Mouse (Mus musculus) adrenal gland, postnatal 36 days (tissue): ENCODE measurements around the gene Hbb-bh1. TPM values are rescaled to one million over a fixed set of nuclear protein-coding genes. Genes with fewer than 3 reads are reported as not detected.
"Not testable (repeated sequence)": the region's sequence is repeated elsewhere in the genome, so short reads cannot be mapped to it uniquely, and the experiment has no call there.

Experiments
- DNase-seq, 2 experiments: peaks; one replicate each; pipeline ENCODE4 v3.0.0; 2021; ENCODE audit warnings: mixed read lengths in 1 of 2
- long read RNA-seq, 2 experiments: library from polyadenylated mRNA; stranded (forward); transcript quantifications; one replicate each; pipeline ENCODE4 v2.0.0; 2021; ENCODE audit warnings: borderline sequencing depth in 2 of 2
- total RNA-seq, 2 experiments: library from RNA; stranded (reverse); gene quantifications; 2 replicates each; pipeline ENCODE4 v1.2.3; 2021

Hbb-bh1 gene
- not detected for total RNA-seq
- long read RNA-seq, experiment 1, result 0 reads
- long read RNA-seq, experiment 2, result 0 reads

- no peak for DNase-seq
Measured at GRCm38 (mm10) chr7:103843034-103843433, at the start of gene Hbb-bh1. TSS of gene Hbb-bh1 (minus strand) at chr7:103843164.

DNA sequence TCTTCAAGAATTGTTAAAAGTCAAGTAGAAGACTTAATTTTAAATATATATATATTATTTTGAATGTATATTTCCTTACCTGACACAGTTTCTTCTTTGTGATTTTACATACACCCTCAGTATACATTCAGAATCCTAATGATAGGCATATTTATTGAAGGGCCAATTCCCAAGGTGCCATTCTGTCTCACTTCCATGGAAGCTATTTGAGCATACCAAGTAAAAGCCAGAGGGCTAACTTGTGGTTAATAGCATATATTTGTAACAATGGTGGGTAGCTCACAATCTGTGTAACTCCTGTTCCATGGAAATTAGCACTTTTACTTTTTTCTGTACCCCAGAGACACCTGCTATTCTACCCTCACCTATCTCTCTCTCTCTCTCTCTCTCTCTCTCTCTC, 43.2 kb upstream of the Hbb-bh1 start, which contains the start of gene Olfr66:
Gene Olfr66, minus strand, starts transcription at position 101 of the 400 bp plus-strand sequence.
- no peak for DNase-seq

GRCm38 (mm10) chr7:103877093-103877492, 34.1 kb upstream of the Hbb-bh1 start:
- no peak for DNase-seq

DNA sequence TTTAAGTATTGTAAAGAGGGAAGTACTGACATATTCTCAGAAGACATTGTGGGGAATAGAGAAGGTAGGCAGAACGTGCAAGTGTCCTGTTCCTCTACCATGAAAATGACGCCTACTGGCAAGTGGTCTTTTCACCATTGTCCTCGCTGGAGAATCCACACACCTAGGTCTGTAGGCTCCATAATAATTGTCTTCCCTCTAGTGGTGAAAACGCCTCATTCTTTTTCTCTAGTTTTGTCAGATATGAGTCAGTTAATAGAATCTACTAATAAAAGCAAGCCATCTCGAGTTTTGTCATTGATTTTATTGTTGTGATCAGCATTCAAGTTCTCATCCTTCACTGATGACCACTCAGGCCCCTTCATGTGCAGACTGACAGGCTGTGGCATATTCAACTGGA, 31.5 kb upstream of the Hbb-bh1 start:
- DNase-seq, result no peak

DNA sequence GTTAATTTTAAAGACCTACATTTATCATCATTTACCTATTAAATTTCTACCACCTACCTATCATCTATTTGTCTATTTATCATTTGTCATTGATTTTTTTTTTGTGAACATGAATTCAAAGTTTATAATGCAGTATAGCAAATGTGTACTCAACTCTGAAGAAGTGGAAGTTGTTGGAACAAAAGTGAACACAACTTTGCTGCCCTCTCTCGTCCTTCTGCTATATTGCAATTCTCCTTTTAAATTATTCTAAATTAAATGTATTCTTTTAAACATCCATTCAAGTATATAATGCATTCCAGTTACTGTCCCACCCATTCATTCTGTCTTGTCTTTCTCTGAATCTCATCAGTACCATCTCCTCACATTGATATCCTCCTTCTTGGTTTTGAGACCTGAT, 30.1 kb upstream of the Hbb-bh1 start:
- DNase-seq, result no peak

- DNase-seq, result no peak
Measured at GRCm38 (mm10) chr7:103870667-103871066, 27.7 kb upstream of the Hbb-bh1 start.

GRCm38 (mm10) chr7:103865716-103866115, 22.8 kb upstream of the Hbb-bh1 start:
- no peak for DNase-seq

- no peak for DNase-seq
Measured at GRCm38 (mm10) chr7:103861531-103861930, 18.6 kb upstream of the Hbb-bh1 start.

GRCm38 (mm10) chr7:103860855-103861254, 17.9 kb upstream of the Hbb-bh1 start:
- DNase-seq, result peak; percentile 79

GRCm38 (mm10) chr7:103859076-103859475, 16.1 kb upstream of the Hbb-bh1 start:
- no peak for DNase-seq

DNA sequence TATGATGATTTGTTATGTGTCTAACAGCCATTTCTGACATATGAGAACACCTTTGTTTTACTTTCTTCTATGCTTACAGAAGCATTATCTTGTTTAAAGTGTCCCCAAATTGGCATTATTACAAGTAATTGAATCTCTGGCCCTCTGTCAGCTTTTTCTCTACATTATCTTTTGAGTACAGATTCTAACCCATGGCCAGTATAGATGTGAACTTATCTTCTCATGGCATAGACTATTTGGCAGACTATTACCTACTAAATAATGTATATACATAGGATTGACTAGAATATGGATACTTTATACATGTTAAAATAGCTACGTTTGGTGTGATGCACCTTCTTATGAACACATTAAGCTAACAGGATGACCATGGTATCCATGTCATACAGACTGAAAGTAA, 11.7 kb upstream of the Hbb-bh1 start:
- no peak for DNase-seq

DNA sequence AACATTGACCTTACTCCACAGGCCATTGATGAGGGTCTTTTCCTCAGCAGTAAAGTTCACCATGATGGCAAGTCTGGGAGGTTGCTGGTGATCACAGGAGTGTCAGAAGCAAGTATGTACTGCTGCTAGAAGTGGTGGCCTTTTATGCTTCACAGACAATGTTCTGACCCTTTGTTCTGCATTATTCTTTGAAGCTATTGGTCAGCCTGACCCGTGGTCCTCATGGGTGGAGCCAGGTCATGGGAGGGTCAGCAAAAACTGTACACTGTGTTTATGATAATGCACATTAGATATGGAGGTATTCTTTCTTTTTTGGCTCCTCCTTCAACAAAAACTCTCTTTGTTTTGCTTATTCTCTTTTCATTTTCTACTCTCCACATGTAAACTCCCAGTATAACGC, 10.1 kb upstream of the Hbb-bh1 start, which contains the start of gene Hbb-y:
Gene Hbb-y, minus strand, starts transcription at position 127 of the 400 bp plus-strand sequence.
- no peak for DNase-seq

- DNase-seq, result no peak
Measured at GRCm38 (mm10) chr7:103844525-103845325, 1.8 kb upstream of the Hbb-bh1 start.

- DNase-seq, result no peak
Measured at GRCm38 (mm10) chr7:103840268-103840667, 2.7 kb downstream of the Hbb-bh1 start, which contains the start of gene Hbb-bh2. TSS of gene Hbb-bh2 (minus strand) at chr7:103840520.

DNA sequence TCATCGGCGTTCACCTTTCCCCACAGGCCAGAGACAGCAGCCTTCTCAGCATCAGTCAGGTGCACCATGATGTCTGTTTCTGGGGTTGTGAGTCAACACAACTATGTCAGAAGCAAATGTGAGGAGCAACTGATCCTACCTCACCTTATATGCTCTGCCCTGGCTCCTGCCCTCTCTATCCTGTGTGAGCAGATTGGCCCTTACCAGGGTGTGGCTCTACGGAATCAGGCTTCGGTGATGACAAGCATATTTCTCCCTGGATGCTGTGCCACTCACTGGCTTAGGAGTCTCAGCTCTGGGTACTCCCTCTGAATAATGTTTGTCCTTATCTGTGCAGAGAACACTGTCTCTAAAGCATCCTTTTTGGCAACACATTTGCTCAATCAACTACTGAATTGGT, 15.2 kb downstream of the Hbb-bh1 start, which contains the start of gene Hbb-bs:
Gene Hbb-bs, minus strand, starts transcription at position 289 of the 400 bp plus-strand sequence.
- no peak for DNase-seq

- DNase-seq, result not testable (repeated sequence)
Measured at GRCm38 (mm10) chr7:103827139-103827538, 15.8 kb downstream of the Hbb-bh1 start.

DNA sequence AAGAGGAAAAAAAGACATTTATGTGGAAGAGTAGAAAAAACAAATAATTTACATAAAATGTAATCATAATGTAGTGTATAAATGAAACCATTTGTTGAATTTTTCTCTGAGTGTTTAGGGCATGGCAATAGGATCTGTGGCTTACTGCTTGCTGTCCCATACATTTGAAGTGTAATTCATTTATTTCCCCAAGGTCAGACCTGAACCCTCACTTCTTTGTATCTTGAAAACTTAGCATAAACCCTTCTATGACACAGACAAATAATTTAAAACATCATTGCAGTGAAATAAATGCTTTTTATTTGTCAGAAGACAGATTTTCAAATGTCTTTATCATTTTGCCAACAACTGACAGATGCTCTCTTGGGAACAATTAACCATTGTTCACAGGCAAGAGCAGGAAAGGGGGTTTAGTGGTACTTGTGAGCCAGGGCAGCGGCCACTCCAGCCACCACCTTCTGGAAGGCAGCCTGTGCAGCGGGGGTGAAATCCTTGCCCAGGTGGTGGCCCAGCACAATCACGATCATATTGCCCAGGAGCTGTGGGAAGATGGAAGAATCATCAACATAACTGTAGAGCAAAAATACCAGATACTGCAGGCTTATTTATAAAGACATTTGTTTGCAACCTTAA, 16.6 kb downstream of the Hbb-bh1 start:
- no peak for DNase-seq

DNA sequence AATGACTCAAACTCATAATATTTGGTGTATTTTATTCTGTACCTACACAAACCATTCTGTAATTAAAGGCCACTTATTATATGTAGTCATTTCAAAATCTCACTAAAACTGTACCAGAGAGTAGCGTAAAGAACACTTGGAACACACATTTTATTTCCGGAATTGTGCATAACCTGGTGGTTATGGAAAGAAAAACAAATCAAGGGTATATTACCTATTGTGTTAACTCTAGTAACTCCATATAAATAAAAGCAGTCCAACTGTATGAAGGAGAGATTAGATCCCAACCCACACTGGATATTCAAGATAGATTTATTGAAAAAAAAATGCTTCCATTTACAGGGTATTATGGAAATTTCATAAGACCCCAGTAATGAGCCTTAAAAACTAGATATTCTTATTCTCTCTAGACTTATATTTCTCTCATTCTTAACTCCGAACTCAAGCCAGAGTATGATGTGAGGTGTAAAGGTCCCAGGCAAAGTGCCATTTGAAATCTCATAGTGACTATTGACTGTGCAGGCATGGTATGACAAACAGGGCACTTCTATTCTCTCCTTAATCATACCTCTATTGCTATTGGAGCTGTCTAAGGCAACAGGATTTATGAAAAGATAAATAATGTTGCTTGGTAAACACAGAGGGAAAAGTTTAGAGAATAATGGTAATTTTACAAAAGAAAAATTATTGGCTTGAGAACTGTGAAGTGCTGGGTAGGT, 17.3 kb downstream of the Hbb-bh1 start:
- no peak for DNase-seq

DNA sequence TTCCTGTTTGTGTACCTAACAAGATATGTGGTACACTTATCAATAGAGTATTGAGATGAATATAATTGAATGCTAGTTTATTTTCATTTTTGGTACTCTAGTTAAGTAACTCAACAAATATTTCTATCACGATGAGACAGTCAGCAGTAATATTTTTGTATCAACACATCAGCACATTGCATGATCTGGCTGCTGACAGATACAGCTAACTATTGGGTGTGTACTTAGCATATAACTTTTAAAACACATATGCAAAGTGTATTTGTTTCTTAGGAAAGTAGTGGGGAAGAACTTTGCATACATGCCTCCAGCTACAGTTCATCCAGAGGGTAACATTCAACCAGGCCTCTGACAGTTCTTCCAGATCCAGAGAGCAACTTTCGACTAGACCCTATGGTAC, 18.4 kb downstream of the Hbb-bh1 start:
- no peak for DNase-seq

DNA sequence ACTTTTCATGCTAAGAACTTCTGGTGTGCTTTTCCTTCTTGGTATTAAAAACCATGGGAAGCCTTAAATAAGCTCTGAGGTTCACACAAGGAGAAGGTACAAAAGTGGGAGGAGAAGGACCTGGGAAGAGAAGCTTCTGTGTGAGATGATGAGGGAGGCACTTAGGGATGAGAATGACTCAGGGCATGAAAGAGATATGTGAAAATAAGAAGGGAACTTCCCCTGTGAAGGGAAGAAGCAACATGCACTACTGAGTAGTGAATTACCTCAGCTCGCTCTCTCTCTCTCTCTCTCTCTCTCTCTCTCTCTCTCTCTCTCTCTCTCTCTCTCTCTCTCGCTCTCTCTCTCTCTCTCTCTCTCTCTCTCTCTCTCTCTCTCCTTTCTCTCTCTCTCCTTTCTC, 27.9 kb downstream of the Hbb-bh1 start:
- not testable (repeated sequence) for DNase-seq

- DNase-seq, result no peak
Measured at GRCm38 (mm10) chr7:103813766-103814165, 29.2 kb downstream of the Hbb-bh1 start, which contains the start of gene Hbb-bt. TSS of gene Hbb-bt (minus strand) at chr7:103813996.

GRCm38 (mm10) chr7:103813152-103813551, 29.8 kb downstream of the Hbb-bh1 start:
- DNase-seq, result not testable (repeated sequence)
